Mouse (Mus musculus) colon, adult 2 months (tissue): ENCODE measurements around the gene Znrd1as. TPM values are rescaled to one million over a fixed set of nuclear protein-coding genes. Genes with fewer than 3 reads are reported as not detected.

Experiments used
- polyA plus RNA-seq: library from polyadenylated mRNA; depleted of rRNA; stranded (reverse); fragments of >200 nt; gene quantifications from 2 replicates; pipeline ENCODE4 v1.2.3, GENCODE M21; 2012; rRNA removed

Znrd1as gene
- polyA plus RNA-seq: 1.1 and 1.2 TPM in 2 replicates

GRCm38 (mm10) chr17:36957999-36958743, at the start of gene Znrd1as, which contains the start of gene Znrd1:
TSS of gene Znrd1as (plus strand) at chr17:36958592.
TSS of gene Znrd1 (minus strand) at chr17:36958559.

GRCm38 (mm10) chr17:36942791-36943471, 15.5 kb upstream of the Znrd1as start, which contains the start of gene Rnf39:
TSS of gene Rnf39 (plus strand) at chr17:36942918.

GRCm38 (mm10) chr17:36950981-36951947, 7.1 kb upstream of the Znrd1as start, which contains the start of gene Ppp1r11:
TSS of gene Ppp1r11 (minus strand) at chr17:36951741.

GRCm38 (mm10) chr17:36981221-36981813, 22.9 kb downstream of the Znrd1as start, which contains the start of gene 2410137M14Rik:
TSS of gene 2410137M14Rik (minus strand) at chr17:36981237.

GRCm38 (mm10) chr17:36989437-36989836, 31.0 kb downstream of the Znrd1as start, which contains the start of gene H2-M5:
TSS of gene H2-M5 (minus strand) at chr17:36989537.

GRCm38 (mm10) chr17:37000863-37001262, 42.5 kb downstream of the Znrd1as start, which contains the start of gene Zfp57:
TSS of gene Zfp57 (plus strand) at chr17:37001163.

Other genes starting within 250 kb of the Znrd1as start
- not detected in 2 replicates for gene H2-M10.5, start 185.7 kb upstream of the Znrd1as start, polyA plus RNA-seq
- gene H2-M10.6, start 146.4 kb upstream of the Znrd1as start, polyA plus RNA-seq: not detected in 2 replicates
- gene Trim26, start 121.5 kb upstream of the Znrd1as start, polyA plus RNA-seq: 36.0 and 41.7 TPM in 2 replicates
- 6.8 and 15.1 TPM in 2 replicates for gene Trim15, start 91.4 kb upstream of the Znrd1as start, polyA plus RNA-seq
- gene Trim10, start 89.0 kb upstream of the Znrd1as start, polyA plus RNA-seq: not detected in 2 replicates
- 14.6 and 18.9 TPM in 2 replicates for gene Trim40, start 68.5 kb upstream of the Znrd1as start, polyA plus RNA-seq
- 18.0 and 23.9 TPM in 2 replicates for gene Trim31, start 60.5 kb upstream of the Znrd1as start, polyA plus RNA-seq
- 38.9 and 42.9 TPM in 2 replicates for gene Rnf39, start 15.7 kb upstream of the Znrd1as start, polyA plus RNA-seq
- 45.1 and 56.4 TPM in 2 replicates for gene Ppp1r11, start 6.9 kb upstream of the Znrd1as start, polyA plus RNA-seq
- gene Znrd1, start within 50 bp of the Znrd1as start, polyA plus RNA-seq: 19.3 and 25.8 TPM in 2 replicates
- not detected in 2 replicates for gene 2410137M14Rik, start 22.6 kb downstream of the Znrd1as start, polyA plus RNA-seq
- gene H2-M5, start 30.9 kb downstream of the Znrd1as start, polyA plus RNA-seq: 0.28 TPM in 1 of 2 replicates, not detected in the other
- 1.7 and 1.9 TPM in 2 replicates for gene Zfp57, start 42.6 kb downstream of the Znrd1as start, polyA plus RNA-seq
- gene Mog, start 64.8 kb downstream of the Znrd1as start, polyA plus RNA-seq: not detected in 2 replicates
- gene Gabbr1, start 87.4 kb downstream of the Znrd1as start, polyA plus RNA-seq: 20.3 and 20.6 TPM in 2 replicates
- gene Olfr90, start 129.9 kb downstream of the Znrd1as start, polyA plus RNA-seq: not detected in 2 replicates
- gene Olfr91, start 139.7 kb downstream of the Znrd1as start, polyA plus RNA-seq: not detected in 2 replicates
- not detected in 2 replicates for gene Olfr92, start 161.5 kb downstream of the Znrd1as start, polyA plus RNA-seq
- not detected in 2 replicates for gene Olfr93, start 202.9 kb downstream of the Znrd1as start, polyA plus RNA-seq
- 0.21 and 0.38 TPM in 2 replicates for gene Ubd, start 235.3 kb downstream of the Znrd1as start, polyA plus RNA-seq
- gene Olfr94, start 242.4 kb downstream of the Znrd1as start, polyA plus RNA-seq: not detected in 2 replicates